Mouse (Mus musculus): Measurements from ENCODE around the gene Asap2.

Asap2 gene

GRCm38 (mm10) chr12:21132537-21132936, 142.3 kb downstream of the Asap2 start:
- no peak for DNase-seq (ENCODE audit: extremely low read depth, insufficient read length, low spot score)

GRCm38 (mm10) chr12:21133031-21133430, 142.8 kb downstream of the Asap2 start:
- DNase-seq (ENCODE audit: extremely low read depth, insufficient read length, low spot score): no peak

GRCm38 (mm10) chr12:21133972-21134859, 144.0 kb downstream of the Asap2 start:
- no peak for DNase-seq (ENCODE audit: extremely low read depth, insufficient read length, low spot score)

- DNase-seq (ENCODE audit: extremely low read depth, insufficient read length, low spot score): no peak
Observed at GRCm38 (mm10) chr12:21135651-21136461, 145.6 kb downstream of the Asap2 start.

GRCm38 (mm10) chr12:21136462-21136751, 146.1 kb downstream of the Asap2 start:
- no peak for DNase-seq (ENCODE audit: extremely low read depth, insufficient read length, low spot score)

- DNase-seq (ENCODE audit: extremely low read depth, insufficient read length, low spot score): no peak
Observed at GRCm38 (mm10) chr12:21139560-21139959, 149.3 kb downstream of the Asap2 start.

- DNase-seq (ENCODE audit: extremely low read depth, insufficient read length, low spot score): no peak
Observed at GRCm38 (mm10) chr12:21140153-21140552, 149.9 kb downstream of the Asap2 start.

- DNase-seq (ENCODE audit: extremely low read depth, insufficient read length, low spot score): no peak
Observed at GRCm38 (mm10) chr12:21140741-21141308, 150.6 kb downstream of the Asap2 start.

- DNase-seq (ENCODE audit: extremely low read depth, insufficient read length, low spot score): no peak
Observed at GRCm38 (mm10) chr12:21141691-21142300, 151.5 kb downstream of the Asap2 start.

- DNase-seq (ENCODE audit: extremely low read depth, insufficient read length, low spot score): no peak
Observed at GRCm38 (mm10) chr12:21142489-21143254, 152.4 kb downstream of the Asap2 start.

- DNase-seq (ENCODE audit: extremely low read depth, insufficient read length, low spot score): no peak
Observed at GRCm38 (mm10) chr12:21144602-21145001, 154.3 kb downstream of the Asap2 start.

- DNase-seq (ENCODE audit: extremely low read depth, insufficient read length, low spot score): no peak
Observed at GRCm38 (mm10) chr12:21145050-21145449, 154.8 kb downstream of the Asap2 start.

- no peak for DNase-seq (ENCODE audit: extremely low read depth, insufficient read length, low spot score)
Observed at GRCm38 (mm10) chr12:21146826-21147225, 156.6 kb downstream of the Asap2 start.

- no peak for DNase-seq (ENCODE audit: extremely low read depth, insufficient read length, low spot score)
Observed at GRCm38 (mm10) chr12:21153279-21153707, 163.0 kb downstream of the Asap2 start.

GRCm38 (mm10) chr12:21155062-21155461, 164.8 kb downstream of the Asap2 start:
- DNase-seq (ENCODE audit: extremely low read depth, insufficient read length, low spot score): no peak

- no peak for DNase-seq (ENCODE audit: extremely low read depth, insufficient read length, low spot score)
Observed at GRCm38 (mm10) chr12:21159304-21159703, 169.0 kb downstream of the Asap2 start.

- no peak for DNase-seq (ENCODE audit: extremely low read depth, insufficient read length, low spot score)
Observed at GRCm38 (mm10) chr12:21160327-21160828, 170.1 kb downstream of the Asap2 start.

- no peak for DNase-seq (ENCODE audit: extremely low read depth, insufficient read length, low spot score)
Observed at GRCm38 (mm10) chr12:21161841-21162240, 171.6 kb downstream of the Asap2 start.

- no peak for DNase-seq (ENCODE audit: extremely low read depth, insufficient read length, low spot score)
Observed at GRCm38 (mm10) chr12:21163706-21164105, 173.4 kb downstream of the Asap2 start.

- no peak for DNase-seq (ENCODE audit: extremely low read depth, insufficient read length, low spot score)
Observed at GRCm38 (mm10) chr12:21164251-21164650, 174.0 kb downstream of the Asap2 start.
